Mouse (Mus musculus): Measurements from ENCODE around the gene Mecr.

DNA sequence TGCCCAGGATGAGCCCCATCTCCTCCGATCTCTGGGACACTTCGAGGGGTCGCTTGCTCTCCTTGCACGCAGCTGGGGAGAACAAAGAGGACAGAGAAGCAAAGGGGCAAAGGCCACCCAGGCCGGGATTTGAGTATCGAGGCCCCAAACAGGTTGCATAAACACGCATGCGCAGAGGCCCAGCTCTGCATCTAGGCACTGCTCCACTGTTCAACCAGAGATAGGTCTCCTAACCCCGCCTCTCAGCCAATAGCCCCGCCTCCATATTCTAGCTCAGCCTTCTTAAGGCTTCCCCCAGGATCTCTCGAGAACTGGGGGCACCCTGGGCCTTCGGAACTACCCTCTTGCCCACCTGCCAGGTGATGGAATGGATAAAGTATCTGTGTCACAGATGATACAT lies 45.4 kb upstream of the Mecr start:
- TF ChIP-seq POLR2A (IDR thresholded peaks at IDR 0.05; ENCODE audit: borderline replicate concordance, insufficient read depth, low read length), result no peak
- TF ChIP-seq CTCF (IDR thresholded peaks at IDR 0.05; ENCODE audit: borderline replicate concordance, insufficient read depth, low read depth, low read length), result no peak
